Mouse (Mus musculus) bone marrow macrophage, adult 2 months (primary cell): ENCODE measurements around the gene Zc3h7b.
"Not testable (repeated sequence)": the region's sequence is repeated elsewhere in the genome, so short reads cannot be mapped to it uniquely, and the experiment has no call there.

Source experiments
- CTCF ChIP-seq: IDR thresholded peaks from 2 replicates; pipeline ENCODE4 v1.5.1; 2012; ENCODE audit warnings: low read depth, mild to moderate bottlenecking, low read length, moderate library complexity
- POLR2A ChIP-seq: IDR thresholded peaks from 2 replicates; pipeline ENCODE4 v1.6.1; 2012; ENCODE audit warnings: mild to moderate bottlenecking, low read depth, low read length, borderline replicate concordance

- TF ChIP-seq POLR2A, CTCF: not testable (repeated sequence)
Observed at GRCm38 (mm10) chr15:81742368-81742767, 2.5 kb upstream of the Zc3h7b start.
